Mouse (Mus musculus) C2C12 (cell line): Measurements from ENCODE around the gene C1qtnf5.

Source experiments
- CEBPB ChIP-seq: IDR thresholded peaks from one replicate; pipeline ENCODE4 v1.6.1; 2011; ENCODE audit warnings: low read depth, mild to moderate bottlenecking, control low read depth, moderate library complexity
- CTCF ChIP-seq: IDR thresholded peaks from one replicate; pipeline ENCODE4 v1.5.1; 2011; ENCODE audit not compliant: control insufficient read depth, insufficient read depth, insufficient read length
- MAX ChIP-seq: IDR thresholded peaks from one replicate; pipeline ENCODE4 v1.6.1; 2011; ENCODE audit warnings: mild to moderate bottlenecking, control low read depth

GRCm38 (mm10) chr9:44104881-44105280 lies 2.2 kb upstream of the C1qtnf5 start:
- TF ChIP-seq CTCF = no peak
- no peak for TF ChIP-seq CEBPB
- TF ChIP-seq MAX = no peak
